Mouse (Mus musculus): ENCODE results near the gene Eif4e2.

- TF ChIP-seq POLR2A (IDR thresholded peaks at IDR 0.05; ENCODE audit: extremely low read depth, insufficient read depth, low read length) (no peak), CTCF (IDR thresholded peaks at IDR 0.05; ENCODE audit: low read depth, low read length) (no peak)
These were observed 50.1 kb downstream of the Eif4e2 start for GRCm38 (mm10) chr1:87263796-87264133.
